1 mouse cellular context compared by ENCODE assay signal in the genomic region with DNA sequence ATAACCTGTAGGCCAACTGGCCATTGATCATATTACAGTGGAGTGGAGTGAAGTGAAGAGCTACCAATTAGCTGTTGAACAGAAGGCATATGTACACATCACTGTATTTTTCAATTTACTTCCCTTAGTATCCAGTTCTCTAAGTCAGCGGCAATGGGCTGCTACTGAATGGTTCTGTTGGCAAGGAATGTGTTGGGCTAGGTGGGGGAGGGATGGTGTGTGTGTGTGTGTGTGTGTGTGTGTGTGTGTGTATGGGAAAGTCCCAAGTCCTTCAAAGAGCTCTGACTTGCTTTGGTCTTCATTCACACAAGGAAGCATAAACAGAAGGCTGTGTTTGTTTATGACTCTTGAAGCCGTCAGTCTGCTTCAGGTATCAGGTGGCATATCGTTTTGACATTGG.
TF ChIP-seq lines count a peak whose summit lies in the region.

No protein-coding gene starts in this region.

TF ChIP-seq in CH12.LX, 34 proteins besides CTCF, POLR2A, EP300 and RAD21 (continued from another document):
- no peak for TF ChIP-seq CHD1 (IDR thresholded peaks at IDR 0.05; ENCODE audit: low read depth, low read length)
